Mouse (Mus musculus) cerebellum, adult 11-12 months (tissue): ENCODE measurements around the gene Gnpat.
A peak's percentile ranks its signal among the peaks of the same experiment; 100 is the strongest.
"Not testable (repeated sequence)": the region's sequence is repeated elsewhere in the genome, so short reads cannot be mapped to it uniquely, and the experiment has no call there.

Experiments
- DNase-seq: peaks from one replicate; pipeline ENCODE4 v3.0.0; 2022

The Gnpat gene

DNA sequence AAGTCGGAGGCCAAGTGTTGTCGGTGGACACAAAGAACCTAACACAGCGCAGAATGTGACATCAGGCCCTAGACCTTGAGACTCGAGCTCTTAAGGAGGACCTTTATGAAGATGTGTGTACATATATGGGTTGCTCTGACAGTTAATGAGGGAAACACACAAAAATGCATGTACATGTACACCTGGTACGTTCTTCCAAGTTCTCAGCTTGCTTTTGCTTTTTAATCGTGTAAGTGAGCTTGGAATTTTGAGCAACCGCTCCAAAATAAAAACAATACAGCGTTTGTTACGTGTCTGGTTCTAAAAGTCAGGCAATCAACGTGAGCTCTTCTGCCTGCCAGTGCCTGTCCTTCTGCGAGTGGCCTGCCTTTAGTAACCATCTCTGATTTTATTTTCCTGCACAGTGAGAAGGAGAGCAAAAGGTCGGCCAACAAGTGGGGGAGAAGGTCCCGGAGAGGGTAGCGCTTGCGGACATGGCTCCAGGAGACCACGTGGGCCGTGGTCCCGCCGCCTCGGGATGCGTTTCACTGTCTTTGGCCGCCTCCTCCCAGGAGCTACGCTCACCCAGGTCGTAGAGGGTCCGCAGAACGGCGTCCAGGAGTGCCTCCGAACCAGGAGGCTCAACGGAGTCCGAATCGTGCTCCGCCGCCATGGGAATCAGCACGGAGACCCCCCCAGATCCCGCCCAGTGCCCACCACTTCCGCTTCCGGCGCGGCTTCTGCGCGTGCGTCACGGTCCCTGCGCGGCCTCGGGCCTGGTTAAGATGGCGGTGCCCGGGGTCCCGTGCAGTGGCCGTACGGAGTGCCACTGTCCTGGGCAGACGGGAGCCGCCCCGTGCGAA, at the start of gene Gnpat, which contains the start of gene 2810004N23Rik:
Gene Gnpat (plus strand): TSS at position 713 of the 842 bp plus-strand sequence.
Gene 2810004N23Rik (minus strand): TSS at position 800 of the 842 bp plus-strand sequence.
- peak; percentile 88 for DNase-seq

DNA sequence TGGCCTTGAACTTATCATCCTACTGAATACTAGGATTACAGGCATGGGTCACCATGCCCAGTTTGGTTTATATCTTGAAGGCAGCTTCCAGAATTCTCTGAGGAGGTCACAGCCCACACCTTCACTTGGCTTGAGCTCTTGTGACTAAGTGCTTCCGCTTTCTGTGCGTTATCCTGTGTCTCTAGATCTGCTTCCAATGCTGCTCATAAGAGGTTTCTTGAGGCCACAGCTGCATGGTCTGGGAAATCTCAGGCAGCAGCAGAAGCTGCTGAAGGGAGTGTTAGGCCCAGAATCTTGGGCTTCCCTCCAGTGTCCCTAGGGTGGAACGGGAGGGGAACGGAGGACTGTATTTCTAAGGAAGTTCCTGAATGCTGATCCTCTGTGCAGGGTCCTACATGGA, 49.5 kb upstream of the Gnpat start:
- no peak for DNase-seq

DNA sequence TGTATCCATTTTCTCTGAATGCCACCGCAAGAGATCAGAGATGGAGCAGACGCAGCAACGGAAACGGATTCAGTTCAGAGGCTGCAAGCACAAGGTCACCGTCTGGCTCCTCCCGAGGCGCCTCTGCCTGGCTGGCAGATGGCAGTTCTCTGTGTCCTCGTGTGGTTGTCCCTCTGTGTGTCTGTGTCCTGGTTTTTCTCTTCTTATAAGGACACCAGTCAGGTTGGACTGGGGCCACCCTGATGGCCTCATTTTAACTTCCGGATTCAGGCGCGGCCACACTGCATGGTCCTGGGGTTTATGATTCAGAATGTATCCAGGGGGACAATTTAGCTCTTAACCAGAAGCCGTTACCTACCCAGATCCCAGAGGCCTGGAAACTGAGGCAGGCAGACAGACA, 47.0 kb upstream of the Gnpat start:
- DNase-seq = peak; percentile 72

DNA sequence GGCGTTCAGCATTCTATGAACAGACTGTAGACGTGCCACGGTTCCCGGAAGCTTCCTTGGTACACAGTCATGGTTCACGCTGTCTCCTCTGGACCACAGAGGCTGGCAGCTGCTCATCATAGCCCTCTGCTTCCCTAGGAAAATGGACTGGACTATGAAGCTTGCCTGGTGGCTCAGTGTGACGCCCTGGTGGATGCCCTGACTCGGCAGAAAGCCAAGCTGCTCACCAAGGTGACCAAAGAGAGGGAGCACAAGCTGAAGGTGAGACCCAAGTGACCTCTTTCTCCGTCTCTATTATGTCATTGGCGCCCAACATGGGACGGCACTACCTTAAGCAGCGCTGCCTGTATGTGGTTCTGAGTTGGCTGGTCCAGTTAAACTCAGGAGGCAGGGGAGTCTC, 46.0 kb upstream of the Gnpat start:
- DNase-seq = no peak

DNA sequence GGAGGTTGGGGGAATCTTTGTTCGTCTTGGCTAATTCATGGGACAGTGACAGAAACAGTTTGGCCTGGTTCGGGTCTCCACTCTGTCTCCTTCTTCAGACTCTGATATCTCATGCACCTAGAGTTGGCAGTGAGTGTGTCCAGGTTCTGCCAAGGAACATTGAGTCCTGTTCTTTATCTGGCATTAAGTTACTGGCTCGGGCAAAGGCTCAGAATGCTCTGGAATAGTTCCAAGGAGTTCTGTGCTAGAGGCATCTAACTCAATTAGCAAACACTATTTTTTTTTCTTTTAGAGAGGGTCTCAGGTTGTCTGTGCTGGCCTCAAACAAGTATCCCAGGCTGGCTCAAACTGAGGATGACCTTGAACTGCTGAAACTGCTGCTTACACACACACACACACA, 45.5 kb upstream of the Gnpat start:
- no peak for DNase-seq

DNA sequence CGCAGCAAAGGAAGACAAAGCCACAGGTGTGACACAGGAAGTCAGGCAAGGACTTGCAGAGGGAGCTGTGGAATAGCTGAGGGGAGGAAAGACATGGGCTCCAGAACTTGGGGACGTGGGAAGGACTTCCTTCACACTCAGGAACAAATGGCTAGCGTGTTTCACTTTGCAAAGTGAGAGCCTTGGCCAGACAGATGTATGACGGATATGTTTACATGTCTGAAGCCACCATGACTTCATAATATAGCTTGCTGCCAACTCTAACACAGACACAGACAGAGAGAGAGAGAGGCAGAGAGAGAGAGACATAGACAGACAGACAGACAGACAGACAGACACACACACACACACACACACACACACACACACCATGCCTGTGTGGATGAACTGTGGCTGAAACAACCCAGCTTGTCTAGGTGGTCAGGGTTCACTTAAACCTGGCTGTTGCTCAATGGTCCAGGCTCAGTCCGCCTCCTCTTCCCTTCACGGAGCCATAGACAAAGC, 43.2 kb upstream of the Gnpat start:
- DNase-seq = no peak

DNA sequence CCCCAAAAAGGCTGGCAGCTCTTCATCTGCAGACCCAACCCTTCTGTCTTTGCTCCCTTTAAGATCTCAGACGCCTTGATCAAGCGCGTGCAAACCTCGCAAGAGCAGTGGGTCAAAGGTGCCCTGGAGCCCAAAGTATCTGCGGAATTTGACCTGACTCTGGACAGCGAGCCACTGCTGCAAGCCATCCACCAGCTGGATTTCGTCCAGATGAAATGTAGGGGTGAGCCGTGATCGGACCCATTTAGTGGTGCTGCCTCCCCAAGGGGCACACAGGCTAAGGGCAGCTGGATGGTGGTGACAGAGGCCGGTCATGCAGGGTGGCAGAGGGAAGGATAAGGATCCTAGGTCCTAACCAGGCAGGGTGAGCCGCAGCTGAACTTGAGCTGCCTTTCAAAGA, 42.7 kb upstream of the Gnpat start:
- no peak for DNase-seq

DNA sequence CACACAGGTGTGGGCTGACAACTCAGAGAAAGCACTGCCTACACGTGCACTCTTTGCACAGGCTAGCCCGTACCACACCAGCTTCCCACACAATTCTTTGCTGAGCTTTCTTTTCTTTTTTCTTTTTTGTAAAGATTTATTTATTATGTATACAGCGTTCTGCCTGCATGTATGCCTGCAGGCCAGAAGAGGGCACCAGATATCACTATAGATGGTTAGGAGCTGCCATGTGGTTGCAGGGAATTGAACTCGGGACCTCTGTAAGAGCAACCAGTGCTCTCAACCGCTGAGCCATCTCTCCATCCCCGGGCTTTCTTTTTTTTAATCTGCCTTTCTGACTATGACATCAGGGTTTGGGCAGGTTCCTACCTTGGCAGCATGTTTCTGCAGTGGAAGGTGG, 39.3 kb upstream of the Gnpat start:
- DNase-seq = no peak

DNA sequence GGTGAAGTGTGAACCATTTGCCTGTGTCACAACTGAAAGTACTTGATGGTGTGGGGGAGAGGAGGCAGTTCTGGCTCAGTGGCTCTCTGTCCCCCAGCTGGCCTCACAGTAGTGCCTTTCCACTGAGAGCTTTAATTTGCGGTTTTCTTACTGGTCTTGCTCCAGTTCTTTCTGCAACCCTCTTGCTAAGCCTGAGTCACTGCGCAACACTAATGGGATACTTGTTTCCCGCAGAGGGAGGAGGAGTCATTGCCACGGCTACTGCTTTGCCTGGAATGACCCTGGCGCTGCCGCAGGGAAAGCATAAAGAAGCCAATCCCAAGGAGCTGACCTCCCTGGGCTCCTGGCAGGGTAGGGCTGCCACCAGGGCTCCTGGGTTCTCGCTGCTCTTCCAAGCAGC, 36.2 kb upstream of the Gnpat start:
- peak; percentile 48 for DNase-seq

DNA sequence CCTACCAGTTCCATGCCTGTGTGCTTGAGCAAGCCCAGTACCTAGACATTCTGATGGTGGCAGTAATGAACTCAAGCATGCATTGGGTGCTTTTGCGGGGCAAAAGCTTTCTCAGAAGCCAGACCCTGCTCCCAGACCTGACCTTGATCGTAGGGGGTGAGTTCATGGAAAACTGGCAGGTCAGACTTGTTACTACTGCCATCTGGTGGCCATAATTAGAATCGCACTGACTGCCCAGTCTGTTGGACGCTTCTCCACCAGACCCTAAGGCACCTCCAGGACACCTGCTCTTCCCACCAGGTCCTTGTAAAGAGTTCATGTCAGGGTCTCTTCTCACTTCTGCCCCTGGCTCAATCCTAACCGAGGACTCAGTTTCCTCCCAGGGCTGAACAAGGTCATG, 35.4 kb upstream of the Gnpat start:
- DNase-seq = peak; percentile 70

DNA sequence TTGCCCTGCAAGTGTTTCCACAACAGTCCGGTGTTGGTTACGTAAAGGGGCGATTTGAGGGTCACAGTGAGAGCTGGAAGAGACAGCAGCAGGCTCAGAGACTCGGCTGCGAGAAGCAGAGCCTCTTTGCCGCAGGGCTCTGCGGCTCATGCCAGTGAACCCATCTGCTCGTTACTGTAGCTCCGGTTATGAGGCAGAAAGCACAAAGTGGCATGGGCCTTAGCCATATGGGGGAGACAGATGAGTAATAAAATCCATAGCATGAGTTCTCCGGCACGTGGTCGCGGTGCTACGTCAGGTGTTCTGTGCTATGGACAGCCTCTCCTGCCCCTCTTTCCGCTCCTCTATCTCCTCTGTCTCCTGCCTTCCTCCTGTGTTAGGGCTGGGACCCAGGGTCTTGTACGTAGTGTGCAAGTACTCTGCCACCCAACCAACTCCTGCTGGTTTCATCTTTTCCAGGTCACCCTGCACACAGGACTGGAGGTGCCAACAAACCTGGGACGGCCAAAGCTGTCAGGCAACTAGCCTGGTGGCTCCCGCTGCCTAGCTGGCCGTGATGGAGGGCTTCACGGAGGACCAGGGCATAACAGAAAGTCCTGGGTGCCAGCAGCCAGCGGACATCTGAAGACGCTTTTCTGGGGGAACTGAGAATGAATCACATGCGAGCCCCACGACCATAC, 34.1 kb upstream of the Gnpat start:
- DNase-seq = peak; percentile 72

DNA sequence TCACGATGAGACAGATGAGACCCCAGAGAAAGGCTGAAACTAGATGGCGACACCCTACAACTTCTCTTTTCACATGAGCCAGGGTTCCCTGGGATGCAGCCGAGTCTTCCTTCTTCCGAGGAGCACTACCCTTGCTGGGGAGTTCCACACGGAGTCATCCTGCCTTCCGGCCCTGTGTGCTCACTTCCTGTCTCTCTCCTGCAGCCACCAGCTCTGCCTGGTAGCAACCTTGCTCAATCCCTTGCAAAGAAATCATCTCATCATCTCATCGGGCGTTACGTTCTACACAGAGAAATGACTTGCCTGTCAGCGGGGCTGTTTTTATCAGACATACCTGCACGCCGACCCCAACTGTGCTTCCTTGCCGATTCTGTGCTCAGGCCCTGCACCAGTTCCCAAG, 32.8 kb upstream of the Gnpat start:
- no peak for DNase-seq

DNA sequence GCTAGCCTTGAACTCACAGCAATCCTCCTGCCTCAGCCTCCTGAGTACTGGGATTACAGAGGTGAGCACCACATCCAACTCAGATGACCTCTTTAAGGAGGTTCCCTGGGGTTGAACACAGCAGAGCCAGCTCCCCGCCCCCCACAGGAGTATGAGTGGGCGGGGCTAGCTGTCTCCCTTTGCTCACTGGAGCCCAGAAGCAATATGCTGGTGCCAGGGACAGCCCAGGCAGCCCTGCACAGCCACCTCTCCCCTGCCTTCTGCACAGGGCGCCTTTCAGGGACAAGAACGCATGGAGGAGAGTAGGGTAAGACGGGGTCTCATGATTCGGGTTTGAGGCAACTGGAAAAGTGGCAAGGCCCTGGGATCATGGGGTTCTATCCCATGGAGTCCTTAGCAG, 31.3 kb upstream of the Gnpat start:
- no peak for DNase-seq

DNA sequence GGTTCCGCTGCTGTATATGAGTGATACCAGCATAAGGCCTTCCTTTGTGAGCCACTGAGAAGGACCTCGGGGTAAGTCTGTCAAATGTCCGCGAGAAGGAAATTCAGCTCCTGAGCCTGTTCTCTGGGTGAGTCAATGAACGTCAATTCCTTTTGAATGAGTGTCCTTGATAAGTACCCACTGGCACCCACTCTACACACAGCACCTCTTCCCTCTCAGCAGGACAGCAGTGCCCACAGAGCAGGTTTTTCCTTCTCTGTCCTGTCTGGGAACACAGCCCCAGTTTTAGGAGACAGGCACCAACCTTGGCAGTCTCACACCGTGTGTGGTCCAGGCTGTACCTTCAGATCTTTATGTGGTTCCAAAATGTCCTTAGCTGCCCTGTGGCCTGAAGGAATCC, 30.9 kb upstream of the Gnpat start:
- DNase-seq = no peak

DNA sequence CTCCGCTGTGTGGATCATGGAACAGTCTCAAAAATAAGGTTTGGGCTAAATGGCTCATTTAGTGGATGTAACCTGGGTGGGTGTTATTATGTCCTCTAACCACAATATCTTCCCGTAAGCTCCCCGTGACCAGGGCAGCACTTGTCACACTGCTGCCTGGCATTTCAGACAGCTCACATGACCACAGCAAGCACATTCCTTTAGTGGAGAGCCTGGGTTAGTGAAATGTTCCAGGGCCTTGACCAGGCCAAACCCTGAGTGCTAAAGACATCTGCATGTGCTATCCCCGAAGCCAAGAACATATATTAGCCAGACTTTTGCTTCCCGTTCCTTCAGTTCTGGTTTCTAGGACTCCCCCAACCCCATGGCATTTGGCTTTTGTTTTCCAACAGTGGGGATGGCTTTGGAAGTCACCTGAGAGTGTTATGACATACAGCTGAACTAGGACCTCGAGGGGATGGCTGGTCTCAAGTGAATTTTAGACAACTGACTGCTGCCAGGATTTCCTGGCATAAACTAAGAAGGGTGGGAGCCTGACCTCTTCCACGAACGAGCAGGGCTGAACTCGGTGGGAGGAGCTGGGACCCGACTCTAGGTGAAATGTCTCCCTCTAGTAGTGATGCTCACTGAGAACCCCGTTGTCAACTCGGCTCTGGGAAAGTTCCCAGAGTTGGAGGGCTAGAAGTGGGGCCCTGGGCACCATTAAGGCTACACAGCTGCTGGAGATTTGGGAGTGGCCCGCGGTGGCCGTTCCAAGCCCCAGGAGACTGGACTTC, 29.2 kb upstream of the Gnpat start:
- DNase-seq = no peak

DNA sequence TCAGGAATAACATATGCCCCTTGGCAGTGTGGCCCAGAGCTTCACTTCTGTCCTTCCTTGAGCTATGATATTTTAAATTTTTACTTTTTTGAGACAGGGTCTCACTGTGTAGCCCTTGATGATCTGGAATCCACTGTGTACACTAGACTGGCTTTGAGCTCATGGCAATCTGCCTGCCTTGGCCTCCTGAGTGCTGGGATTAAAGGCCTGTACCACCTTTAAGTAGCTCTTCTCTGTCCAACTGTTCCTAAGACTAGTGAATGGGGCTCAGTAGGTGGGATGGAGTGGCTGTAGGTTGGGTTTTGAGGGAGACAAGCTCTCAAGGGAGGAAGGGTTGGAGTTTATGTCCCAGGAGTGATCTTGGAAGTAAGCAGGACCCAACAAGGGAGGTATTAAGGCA, 27.0 kb upstream of the Gnpat start:
- no peak for DNase-seq

DNA sequence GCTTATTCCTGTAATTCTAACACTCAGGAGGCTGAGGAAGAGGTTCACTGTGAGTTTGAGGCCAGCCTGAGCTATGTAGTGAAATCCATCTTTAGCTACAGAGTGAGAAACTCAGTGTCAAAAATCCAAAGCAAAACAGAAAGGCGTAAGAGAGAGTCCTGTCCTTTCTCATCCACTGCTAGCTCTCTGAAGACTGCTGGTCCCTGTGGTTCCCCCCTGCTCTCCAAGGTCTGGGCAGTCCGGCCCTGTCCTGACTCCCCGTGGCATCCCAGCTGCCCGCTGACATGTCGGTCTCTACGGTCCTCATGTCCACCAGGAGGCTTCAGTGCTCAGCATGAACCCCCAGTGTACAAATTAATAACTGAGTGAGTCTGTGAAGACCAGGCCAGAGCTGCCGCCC, 26.6 kb upstream of the Gnpat start:
- DNase-seq = no peak

DNA sequence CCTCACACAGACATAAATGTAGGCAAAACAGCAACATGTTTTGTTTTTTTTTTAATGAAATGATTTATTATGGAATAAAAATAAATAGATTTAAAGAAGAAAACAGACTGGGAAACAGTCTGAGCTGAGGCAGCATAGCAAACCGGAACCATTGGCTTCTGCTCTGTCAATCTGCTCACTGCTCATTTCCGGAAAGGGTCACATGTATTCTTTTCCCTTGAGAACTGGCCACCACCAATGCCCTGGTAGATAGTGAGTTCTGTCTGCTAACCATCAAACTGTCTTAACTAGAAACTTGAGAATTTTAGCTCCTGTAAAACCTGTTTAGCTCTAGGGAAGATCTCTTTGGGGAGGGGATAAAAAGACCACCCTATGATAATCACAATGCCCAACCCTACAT, 25.9 kb upstream of the Gnpat start:
- DNase-seq = no peak

DNA sequence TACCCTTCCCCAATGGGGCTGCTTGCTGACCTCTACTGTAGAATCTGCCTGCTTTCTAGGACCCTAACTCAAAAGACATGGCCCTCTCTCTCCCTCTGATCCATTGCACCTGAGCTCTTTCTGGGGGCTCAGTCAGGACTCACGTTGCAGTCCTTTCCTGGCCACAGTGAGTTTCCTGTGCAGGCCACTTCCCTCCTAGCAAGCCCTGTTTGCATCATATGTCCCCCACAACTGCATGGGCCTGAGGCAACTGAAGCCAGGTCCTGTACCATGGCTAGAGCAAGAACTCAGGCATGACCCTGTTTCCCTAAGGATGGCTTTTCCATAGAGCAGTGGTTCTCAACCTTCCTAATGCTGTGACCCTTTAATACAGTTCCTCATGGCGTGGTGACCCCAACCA, 24.9 kb upstream of the Gnpat start:
- no peak for DNase-seq

DNA sequence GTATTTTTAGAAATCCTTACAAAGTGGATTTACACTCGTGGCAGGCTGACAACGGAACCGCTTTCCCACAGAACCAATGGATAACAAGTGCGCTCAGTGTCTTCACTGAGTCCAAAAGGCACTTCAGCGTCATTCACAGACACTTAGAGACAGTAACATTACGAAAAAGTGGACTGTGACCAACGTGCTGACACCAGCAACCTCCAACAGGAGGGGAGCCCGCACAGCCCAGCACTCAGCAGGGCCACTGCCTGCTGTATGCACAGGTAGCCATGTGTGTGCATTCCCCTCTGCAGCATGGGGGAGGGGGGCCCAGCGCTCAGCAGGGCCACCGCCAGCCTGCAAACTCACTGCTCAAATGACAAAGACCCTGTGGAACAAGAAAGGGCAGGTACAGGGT, 23.5 kb upstream of the Gnpat start:
- no peak for DNase-seq

DNA sequence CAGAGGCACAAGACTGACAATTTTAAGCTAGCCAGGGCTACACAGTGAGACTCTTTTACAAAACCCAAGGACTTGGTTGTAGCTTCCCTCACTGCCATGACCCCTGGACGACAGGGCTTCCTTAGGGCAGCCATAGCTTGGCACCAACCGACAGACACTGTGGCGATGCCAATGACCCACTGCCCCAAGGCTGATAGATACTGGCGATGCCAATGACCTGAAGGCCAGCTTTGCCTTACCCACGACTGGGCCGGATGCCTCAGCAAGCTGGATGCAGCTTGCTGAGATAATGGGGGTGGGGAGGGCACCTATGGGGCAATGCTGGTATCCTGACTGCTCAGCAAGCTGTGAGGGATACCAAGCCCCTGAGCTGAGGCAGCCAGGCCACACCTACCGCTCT, 21.9 kb upstream of the Gnpat start:
- DNase-seq = no peak

DNA sequence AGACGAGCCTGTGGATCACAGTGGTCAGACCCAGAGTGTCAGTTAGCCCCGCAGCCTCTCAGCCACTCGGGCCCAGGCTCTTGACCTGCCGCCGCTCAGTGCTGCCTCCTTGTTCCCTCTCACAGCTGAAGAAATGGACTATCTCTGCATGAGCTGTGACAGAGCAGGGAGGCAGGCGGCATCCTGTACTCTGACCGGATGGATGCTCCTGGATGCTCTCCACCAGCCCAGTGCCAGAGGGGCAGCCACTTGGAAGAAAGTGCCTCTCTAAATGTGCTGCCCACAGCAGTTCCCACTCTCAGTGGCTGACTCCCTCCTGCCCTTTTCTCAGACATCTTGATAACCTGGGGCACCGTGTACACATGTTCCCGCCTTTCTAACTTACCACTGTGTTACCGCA, 21.1 kb upstream of the Gnpat start:
- DNase-seq = no peak

DNA sequence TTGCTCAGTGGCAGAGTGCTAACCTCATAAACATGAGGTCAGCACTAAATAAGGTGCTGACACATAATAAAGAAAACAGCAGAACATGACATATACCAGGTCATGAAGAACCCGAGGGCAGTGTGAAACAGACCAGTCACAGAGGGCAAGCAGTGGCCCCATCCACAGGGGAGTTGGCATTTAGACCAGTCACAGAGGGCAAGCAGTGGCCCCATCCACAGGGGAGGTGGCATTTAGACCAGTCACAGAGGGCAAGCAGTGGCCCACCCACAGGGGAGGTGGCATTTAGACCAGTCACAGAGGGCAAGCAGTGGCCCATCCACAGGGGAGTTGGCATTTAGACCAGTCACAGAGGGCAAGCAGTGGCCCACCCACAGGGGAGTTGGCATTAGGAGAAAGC, 19.9 kb upstream of the Gnpat start:
- not testable (repeated sequence) for DNase-seq

DNA sequence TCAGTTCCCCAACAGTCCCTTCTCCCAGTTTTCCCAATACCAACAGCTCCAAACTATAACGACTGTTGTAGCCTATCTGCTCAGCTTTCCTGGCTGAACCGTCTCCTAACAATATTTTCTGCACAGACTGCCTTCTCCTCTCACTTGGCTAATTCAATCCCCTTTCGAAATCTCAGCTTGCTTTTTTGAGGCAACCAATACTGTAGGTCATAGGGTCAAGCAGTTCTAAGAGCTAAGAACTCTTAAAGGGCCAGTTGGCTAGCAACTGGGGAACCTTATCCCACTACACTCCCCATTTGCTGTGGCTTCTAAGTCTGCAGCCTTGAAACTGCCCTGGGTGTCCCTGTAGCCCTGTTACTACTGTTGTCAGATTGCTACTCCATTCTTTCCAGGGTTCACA, 17.7 kb upstream of the Gnpat start:
- no peak for DNase-seq
